Mouse (Mus musculus) embryonic facial prominence, embryonic 10.5 days (tissue): ENCODE data around the gene Pick1. TPM values are rescaled to one million over a fixed set of nuclear protein-coding genes. Genes with fewer than 3 reads are reported as not detected.

Experiments used
- DNase-seq: peaks from one replicate; pipeline ENCODE4 v3.0.0-alpha.2; 2017; ENCODE audit warnings: low spot score
- H3K27ac ChIP-seq: fragments of 300-500 bp; sonication (generic); replicated peaks from 2 replicates; pipeline ENCODE4 v1.5.1; 2016; ENCODE audit warnings: mild to moderate bottlenecking
- H3K27me3 ChIP-seq: fragments of 300-500 bp; sonication (generic); replicated peaks from 2 replicates; pipeline ENCODE4 v1.6.1; 2016; ENCODE audit warnings: low read depth, mild to moderate bottlenecking; ENCODE audit not compliant: poor library complexity, severe bottlenecking
- H3K36me3 ChIP-seq: fragments of 300-500 bp; sonication (generic); replicated peaks from 2 replicates; pipeline ENCODE4 v1.6.1; 2016; ENCODE audit warnings: mild to moderate bottlenecking, moderate library complexity
- H3K4me1 ChIP-seq: fragments of 300-500 bp; sonication (generic); 2 replicates; pipeline ENCODE4 v1.6.1; 2016
- H3K4me3 ChIP-seq: fragments of 300-500 bp; sonication (generic); 2 replicates; pipeline ENCODE4 v1.5.1; 2016; ENCODE audit warnings: mild to moderate bottlenecking, moderate library complexity
- H3K9me3 ChIP-seq: fragments of 300-500 bp; sonication (generic); 2 replicates; pipeline ENCODE4 v1.6.1; 2016; ENCODE audit warnings: mild to moderate bottlenecking
- WGBS: fragments of 180-500 bp; shearing (Covaris S2); methylation state at CpG from one replicate; pipeline ENCODE4 v1.1.7; 2016; 5-methylcytosine and 5-hydroxymethylcytosine counted together
- polyA plus RNA-seq: library from polyadenylated mRNA; unstranded; fragments of >200 nt; fragmentation: Nextera tagmentation; extraction: Ambion mirVana; gene quantifications from 2 replicates; pipeline ENCODE4 v1.2.1, GENCODE M21; 2016

Pick1 gene
- polyA plus RNA-seq, 1 experiment from 2014 or later, result 50.1 TPM

- peak; percentile 46 for DNase-seq
- Histone ChIP-seq H3K4me1 (peaks cover 19% of the 10 kb centered on the region), H3K27me3 (no peaks in the 10 kb centered on the region), H3K27ac (no peak overlapping the region), H3K4me3 (no peak overlapping the region), H3K36me3 (peaks cover 7% of the 10 kb centered on the region), H3K9me3 (no peaks in the 10 kb centered on the region)
- WGBS, result 86% methylated on average over 1 of the region's 1 CpGs
Measured at GRCm38 (mm10) chr15:79281389-79281788, 52.4 kb downstream of the Pick1 start.

GRCm38 (mm10) chr15:79282434-79282833 lies 53.5 kb downstream of the Pick1 start:
- 80% methylated on average over 5 of the region's 5 CpGs for WGBS
- no peak overlapping the region for H3K27ac ChIP-seq
- H3K36me3 ChIP-seq, result peaks cover 18% of the 10 kb centered on the region
- H3K4me1 ChIP-seq, result peaks cover 19% of the 10 kb centered on the region
- no peak overlapping the region for H3K4me3 ChIP-seq
- DNase-seq, result no peak
- no peaks in the 10 kb centered on the region for H3K9me3 ChIP-seq
- H3K27me3 ChIP-seq, result no peaks in the 10 kb centered on the region

GRCm38 (mm10) chr15:79283371-79283770 lies 54.4 kb downstream of the Pick1 start:
- H3K4me1 ChIP-seq, result peaks cover 19% of the 10 kb centered on the region
- H3K4me3 ChIP-seq, result no peak overlapping the region
- WGBS, result 86% methylated on average over 4 of the region's 4 CpGs
- H3K36me3 ChIP-seq, result peaks cover 27% of the 10 kb centered on the region
- H3K27ac ChIP-seq, result no peak overlapping the region
- H3K27me3 ChIP-seq, result no peaks in the 10 kb centered on the region
- H3K9me3 ChIP-seq, result no peaks in the 10 kb centered on the region
- no peak for DNase-seq

- WGBS, result 67% methylated on average over 10 of the region's 10 CpGs
- no peaks in the 10 kb centered on the region for H3K27me3 ChIP-seq
- DNase-seq, result no peak
- H3K36me3 ChIP-seq, result peaks cover 38% of the 10 kb centered on the region
- no peak within 1 kb of the TSS for H3K4me3 ChIP-seq
- H3K4me1 ChIP-seq, result peaks cover 19% of the 10 kb centered on the region
- no peaks in the 10 kb centered on the region for H3K9me3 ChIP-seq
- no peak within 1 kb of the TSS for H3K27ac ChIP-seq
Measured at GRCm38 (mm10) chr15:79285399-79285798, 56.4 kb downstream of the Pick1 start, which contains the start of gene Baiap2l2. Baiap2l2 (minus strand) TSS chr15:79285537.

GRCm38 (mm10) chr15:79286141-79286540 lies 57.2 kb downstream of the Pick1 start:
- H3K4me3 ChIP-seq, result no peak overlapping the region
- no peaks in the 10 kb centered on the region for H3K9me3 ChIP-seq
- WGBS, result 90% methylated on average over 7 of the region's 7 CpGs
- peaks cover 15% of the 10 kb centered on the region for H3K4me1 ChIP-seq
- peaks cover 38% of the 10 kb centered on the region for H3K36me3 ChIP-seq
- H3K27me3 ChIP-seq, result no peaks in the 10 kb centered on the region
- H3K27ac ChIP-seq, result no peak overlapping the region
- DNase-seq, result no peak

- Histone ChIP-seq H3K9me3 (no peaks in the 10 kb centered on the region), H3K27ac (no peak overlapping the region), H3K4me3 (no peak overlapping the region), H3K27me3 (no peaks in the 10 kb centered on the region), H3K36me3 (peaks cover 38% of the 10 kb centered on the region), H3K4me1 (peaks cover 8% of the 10 kb centered on the region)
- WGBS, result 92% methylated on average over 7 of the region's 7 CpGs
- DNase-seq, result no peak
Measured at GRCm38 (mm10) chr15:79287091-79287490, 58.1 kb downstream of the Pick1 start.

- H3K4me3 ChIP-seq, result no peak overlapping the region
- H3K4me1 ChIP-seq, result peaks cover 8% of the 10 kb centered on the region
- WGBS, result 87% methylated on average over 3 of the region's 3 CpGs
- DNase-seq, result no peak
- no peaks in the 10 kb centered on the region for H3K27me3 ChIP-seq
- no peaks in the 10 kb centered on the region for H3K9me3 ChIP-seq
- peaks cover 38% of the 10 kb centered on the region for H3K36me3 ChIP-seq
- no peak overlapping the region for H3K27ac ChIP-seq
Measured at GRCm38 (mm10) chr15:79288387-79288786, 59.4 kb downstream of the Pick1 start.

- H3K4me3 ChIP-seq, result no peak overlapping the region
- H3K36me3 ChIP-seq, result peaks cover 38% of the 10 kb centered on the region
- H3K27ac ChIP-seq, result no peak overlapping the region
- DNase-seq, result no peak
- peaks cover 8% of the 10 kb centered on the region for H3K4me1 ChIP-seq
- WGBS, result 90% methylated on average over 12 of the region's 12 CpGs
- no peaks in the 10 kb centered on the region for H3K27me3 ChIP-seq
- no peaks in the 10 kb centered on the region for H3K9me3 ChIP-seq
Measured at GRCm38 (mm10) chr15:79289441-79289840, 60.5 kb downstream of the Pick1 start.

- Histone ChIP-seq H3K4me1 (peaks cover 6% of the 10 kb centered on the region), H3K4me3 (no peak overlapping the region), H3K27ac (no peak overlapping the region), H3K9me3 (no peaks in the 10 kb centered on the region), H3K27me3 (no peaks in the 10 kb centered on the region), H3K36me3 (peaks cover 38% of the 10 kb centered on the region)
- WGBS, result 85% methylated on average over 3 of the region's 3 CpGs
- no peak for DNase-seq
Measured at GRCm38 (mm10) chr15:79290340-79290739, 61.4 kb downstream of the Pick1 start.

- WGBS, result 91% methylated on average over 9 of the region's 9 CpGs
- Histone ChIP-seq H3K4me3 (no peak overlapping the region), H3K27me3 (no peaks in the 10 kb centered on the region)
Measured at GRCm38 (mm10) chr15:79292779-79293178, 63.8 kb downstream of the Pick1 start.

GRCm38 (mm10) chr15:79298553-79298952 lies 69.6 kb downstream of the Pick1 start:
- no peaks in the 10 kb centered on the region for H3K27me3 ChIP-seq
- H3K4me1 ChIP-seq, result peaks cover 14% of the 10 kb centered on the region
- no peaks in the 10 kb centered on the region for H3K9me3 ChIP-seq
- no peak overlapping the region for H3K4me3 ChIP-seq
- 88% methylated on average over 6 of the region's 6 CpGs for WGBS
- H3K27ac ChIP-seq, result 0 out of 2 replicates have a peak overlapping the region, but pooled peaks have one; percentile 8
- no peak for DNase-seq
- H3K36me3 ChIP-seq, result peaks cover 27% of the 10 kb centered on the region

More at GRCm38 (mm10) chr15:79292779-79293178, 63.8 kb downstream of the Pick1 start:
- Histone ChIP-seq H3K27ac (no peak overlapping the region), H3K4me1 (no peaks in the 10 kb centered on the region), H3K9me3 (no peaks in the 10 kb centered on the region), H3K36me3 (peaks cover 17% of the 10 kb centered on the region; the same call in 1 of the 2 replicates)
- DNase-seq, result no peak
